Mouse (Mus musculus) fibroblast of lung, adult 2 months (primary cell): ENCODE results near the gene Twnk.

Experiments used
- DNase-seq: peaks from one replicate; pipeline ENCODE4 v3.0.0-alpha.2; 2011; ENCODE audit warnings: low read depth

Gene Twnk

GRCm38 (mm10) chr19:45003740-45004516 is 1.5 kb upstream of the Twnk start:
- no peak for DNase-seq

- peak; percentile 75 for DNase-seq
Observed at GRCm38 (mm10) chr19:45005957-45006712, 672 bp downstream of the Twnk start, which contains the start of gene Mrpl43. Gene Mrpl43, minus strand, starts transcription at chr19:45006442.

- DNase-seq, result no peak
Observed at GRCm38 (mm10) chr19:45007021-45007420, 1.6 kb downstream of the Twnk start.

- no peak for DNase-seq
Observed at GRCm38 (mm10) chr19:45007425-45008191, 2.1 kb downstream of the Twnk start.

GRCm38 (mm10) chr19:45010646-45011045 is 5.2 kb downstream of the Twnk start:
- DNase-seq, result no peak

GRCm38 (mm10) chr19:45012219-45012618 is 6.8 kb downstream of the Twnk start:
- DNase-seq, result no peak

- no peak for DNase-seq
Observed at GRCm38 (mm10) chr19:45012636-45013035, 7.2 kb downstream of the Twnk start.

GRCm38 (mm10) chr19:45013581-45014225 is 8.2 kb downstream of the Twnk start:
- DNase-seq, result no peak

- DNase-seq, result no peak
Observed at GRCm38 (mm10) chr19:45014335-45014971, 9.0 kb downstream of the Twnk start, which contains the start of gene Lzts2. Gene Lzts2, plus strand, starts transcription at chr19:45014414.

GRCm38 (mm10) chr19:45014981-45015402 is 9.5 kb downstream of the Twnk start:
- no peak for DNase-seq

- no peak for DNase-seq
Observed at GRCm38 (mm10) chr19:45015518-45016281, 10.2 kb downstream of the Twnk start.

- DNase-seq, result peak; percentile 80
Observed at GRCm38 (mm10) chr19:45016341-45017215, 11.1 kb downstream of the Twnk start.

- no peak for DNase-seq
Observed at GRCm38 (mm10) chr19:45017216-45017771, 11.8 kb downstream of the Twnk start.

GRCm38 (mm10) chr19:45017909-45018308 is 12.4 kb downstream of the Twnk start:
- DNase-seq, result no peak

- no peak for DNase-seq
Observed at GRCm38 (mm10) chr19:45018351-45018831, 12.9 kb downstream of the Twnk start.

GRCm38 (mm10) chr19:45020348-45020747 is 14.9 kb downstream of the Twnk start:
- DNase-seq, result no peak

GRCm38 (mm10) chr19:45021362-45021761 is 15.9 kb downstream of the Twnk start:
- no peak for DNase-seq

- DNase-seq, result no peak
Observed at GRCm38 (mm10) chr19:45023993-45024392, 18.5 kb downstream of the Twnk start.

GRCm38 (mm10) chr19:45024775-45025174 is 19.3 kb downstream of the Twnk start:
- DNase-seq, result no peak
